Mouse (Mus musculus) right cerebral cortex, postnatal 36 days (tissue): ENCODE data around the gene Pdcd2l.
"Not testable (repeated sequence)": the region's sequence is repeated elsewhere in the genome, so short reads cannot be mapped to it uniquely, and the experiment has no call there.

Source experiments
- DNase-seq, 2 experiments: peaks; one replicate each; pipeline ENCODE4 v3.0.0; 2022; ENCODE audit warnings: low spot score in 2 of 2, mixed read lengths in 1 of 2

Gene Pdcd2l

DNA sequence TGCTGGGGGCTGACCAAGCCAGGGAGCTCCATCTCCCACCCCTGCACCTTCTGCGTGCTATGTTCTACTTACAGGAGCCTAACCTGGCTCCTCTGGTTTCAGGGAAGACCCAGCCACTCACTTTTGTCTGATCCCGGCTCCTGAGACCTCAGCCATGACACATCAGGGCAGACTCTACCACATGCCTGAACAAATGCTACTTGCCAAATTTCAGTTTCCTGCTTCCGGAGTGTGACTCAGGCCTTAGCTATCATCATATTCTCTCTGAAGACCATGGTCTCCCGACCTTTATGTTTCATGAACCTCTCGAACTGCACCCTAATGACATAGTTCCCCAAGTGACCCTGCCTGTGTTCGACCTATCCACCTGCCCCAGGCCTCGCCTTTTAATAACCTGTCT, 16.8 kb upstream of the Pdcd2l start:
- no peak for DNase-seq

- DNase-seq = no peak
Measured at GRCm38 (mm10) chr7:34208027-34208745, 11.7 kb upstream of the Pdcd2l start.

DNA sequence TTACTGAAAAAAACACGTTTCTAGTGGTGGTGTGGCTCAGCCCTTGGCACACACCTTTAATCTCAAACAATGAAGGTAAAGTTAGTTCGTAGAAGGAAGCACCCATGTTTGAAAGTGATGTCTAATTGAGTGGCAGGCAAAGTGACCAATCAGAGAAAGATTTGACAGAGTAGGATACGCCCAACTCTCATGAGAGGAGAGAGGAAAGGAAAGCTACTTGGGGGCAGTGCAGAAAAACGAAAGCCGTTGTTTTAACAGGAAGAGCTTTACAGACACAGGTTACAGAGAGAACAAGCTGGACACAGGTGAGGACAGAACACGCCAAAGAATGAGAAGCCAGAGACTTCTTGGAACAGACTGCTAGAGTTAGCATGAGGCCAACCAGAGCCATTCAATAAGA, 9.9 kb upstream of the Pdcd2l start:
- DNase-seq = no peak

- not testable (repeated sequence) for DNase-seq
Measured at GRCm38 (mm10) chr7:34202147-34202546, 5.7 kb upstream of the Pdcd2l start.

DNA sequence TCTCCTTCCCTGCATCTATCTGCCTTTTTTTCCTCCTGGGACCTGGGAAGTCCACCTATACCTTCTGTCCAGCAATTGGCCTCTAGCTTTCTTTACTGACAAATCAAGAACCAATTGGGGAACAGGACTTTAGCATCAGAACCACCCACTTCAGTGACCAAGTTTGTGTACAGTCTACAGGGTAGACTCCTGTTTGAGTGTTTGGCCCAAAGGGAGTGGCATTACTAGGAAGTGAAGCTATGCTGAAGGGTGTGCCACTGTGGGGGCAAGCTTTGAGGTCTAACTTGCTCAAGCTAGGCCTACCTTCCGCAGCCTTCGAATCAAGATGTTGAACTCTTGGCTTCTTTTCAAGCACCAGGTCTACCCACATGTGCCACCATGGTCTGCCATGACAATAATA, 4.4 kb upstream of the Pdcd2l start:
- no peak for DNase-seq

GRCm38 (mm10) chr7:34198346-34198745, 1.9 kb upstream of the Pdcd2l start:
- no peak for DNase-seq

- no peak for DNase-seq
Measured at GRCm38 (mm10) chr7:34195632-34196031, 829 bp downstream of the Pdcd2l start.

DNA sequence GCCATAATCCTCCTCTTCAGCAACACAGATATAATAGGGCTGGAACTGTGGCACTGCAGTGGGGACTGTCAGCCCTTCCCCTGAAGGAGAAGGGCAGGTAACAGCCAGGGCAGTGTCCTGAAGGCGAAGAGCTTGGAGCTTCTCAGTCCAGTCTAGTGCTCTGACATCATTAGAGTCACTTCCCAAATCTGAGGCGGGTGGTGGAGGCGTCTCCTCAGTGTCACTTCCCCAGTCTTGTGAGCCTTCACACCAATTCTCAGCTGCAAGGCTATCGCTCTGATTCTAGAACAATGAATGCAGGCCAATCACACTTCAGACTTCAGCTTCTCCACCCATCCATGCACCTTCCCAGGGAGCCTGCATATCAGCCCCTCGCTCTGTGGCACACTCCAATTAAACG, 3.6 kb downstream of the Pdcd2l start:
- DNase-seq = no peak

GRCm38 (mm10) chr7:34189376-34189989, 7.0 kb downstream of the Pdcd2l start:
- DNase-seq = no peak

DNA sequence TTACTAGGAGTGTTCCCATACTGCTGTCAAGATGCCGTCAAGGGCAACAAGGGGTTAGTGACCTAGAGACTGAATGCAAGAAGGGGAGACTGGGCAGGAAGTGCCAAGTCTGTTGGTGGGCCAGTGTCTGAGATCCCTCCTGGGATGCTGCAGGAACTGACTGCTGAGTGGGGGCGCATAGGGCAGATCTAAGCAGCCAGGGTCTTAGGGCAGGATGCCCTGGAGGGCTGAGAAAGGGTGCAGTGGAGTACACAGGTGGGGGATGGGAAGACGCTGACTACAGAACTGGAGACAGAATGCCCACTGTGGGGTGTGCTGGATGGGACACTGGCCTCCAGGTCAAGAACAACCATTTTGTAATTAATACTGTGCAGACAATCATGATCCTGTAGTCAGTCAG, 12.7 kb downstream of the Pdcd2l start:
- DNase-seq = no peak

GRCm38 (mm10) chr7:34183356-34183755, 13.1 kb downstream of the Pdcd2l start:
- DNase-seq = no peak

DNA sequence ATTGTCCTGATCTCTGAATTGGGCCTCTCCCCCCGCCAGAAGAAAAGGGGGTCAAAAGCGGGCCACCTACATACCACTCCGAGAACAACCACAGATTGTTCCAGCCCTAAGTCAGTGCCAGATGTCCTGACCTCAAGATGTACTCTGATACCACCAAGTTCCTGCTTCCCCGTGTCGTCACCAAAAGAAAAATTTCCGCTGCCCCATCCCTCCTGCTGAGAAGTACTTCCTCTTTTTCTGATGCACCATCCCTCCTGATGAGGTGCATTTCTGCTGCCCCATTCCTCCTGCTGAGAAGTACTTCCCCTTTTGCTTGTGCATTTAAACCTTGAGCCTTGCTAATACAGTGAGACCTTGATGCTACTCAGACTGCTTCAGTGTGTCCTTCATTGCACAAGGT, 20.2 kb downstream of the Pdcd2l start:
- not testable (repeated sequence) for DNase-seq

- no peak for DNase-seq
Measured at GRCm38 (mm10) chr7:34172251-34172650, 24.2 kb downstream of the Pdcd2l start.

GRCm38 (mm10) chr7:34169454-34169853, 27.0 kb downstream of the Pdcd2l start, which contains the start of gene Uba2:
Gene Uba2 (minus strand): TSS chr7:34169599.
- DNase-seq = no peak

DNA sequence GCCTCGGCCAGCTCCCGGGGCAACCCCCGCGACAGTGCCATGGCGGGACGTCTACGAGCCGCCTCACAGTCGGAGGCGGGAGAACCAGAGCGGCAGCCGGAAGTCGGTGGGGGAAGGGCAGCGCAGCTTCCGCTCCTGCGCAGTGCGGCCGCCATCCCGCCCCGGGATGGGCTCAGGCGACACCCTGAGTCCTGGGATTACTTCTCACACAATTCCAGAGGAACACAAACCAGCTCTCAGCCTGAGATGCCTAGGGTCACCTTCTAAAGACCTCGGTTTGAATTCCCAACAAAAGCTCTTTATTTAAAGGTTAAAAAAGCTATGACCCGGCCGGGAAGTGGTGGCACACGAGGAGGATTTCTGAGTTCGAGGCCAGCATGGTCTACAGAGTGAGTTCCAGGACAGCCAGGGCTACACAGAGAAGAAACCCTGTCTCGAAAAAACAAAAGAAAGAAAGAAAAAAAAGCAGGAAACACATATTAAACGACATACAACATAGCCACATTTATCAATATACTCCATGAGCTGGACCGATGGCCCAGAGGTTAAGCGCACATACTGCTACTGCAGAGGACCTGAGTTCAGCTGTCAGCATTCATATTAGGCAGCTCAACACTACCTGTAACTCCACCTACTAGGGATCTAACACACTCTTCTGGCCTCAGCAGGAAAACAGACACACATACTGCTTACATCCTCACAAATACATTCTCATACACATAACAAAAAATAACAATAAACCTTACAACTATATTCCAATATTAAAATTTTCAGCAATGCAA, 27.8 kb downstream of the Pdcd2l start:
- peak; percentile 88 for DNase-seq

- peak; percentile 16 to 27 for DNase-seq
Measured at GRCm38 (mm10) chr7:34167766-34168469, 28.5 kb downstream of the Pdcd2l start.

DNA sequence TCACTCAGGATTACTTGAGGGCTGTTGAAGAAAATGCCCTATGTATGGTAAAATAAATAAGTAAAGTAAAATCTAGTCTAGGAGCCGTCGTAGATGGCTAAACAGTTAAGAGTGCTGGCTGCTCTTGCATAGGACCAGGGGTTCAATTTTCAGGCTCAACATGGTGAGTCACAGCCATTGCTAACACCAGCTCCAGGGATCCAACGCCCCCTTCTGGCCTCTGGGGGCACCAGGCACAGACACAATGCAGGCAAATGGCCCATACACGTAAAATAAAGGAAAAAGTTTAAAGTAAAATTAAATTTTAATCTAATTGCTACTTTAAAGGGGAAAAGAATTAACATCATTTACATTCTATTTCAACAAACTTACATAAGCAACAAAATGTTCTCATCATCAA, 29.6 kb downstream of the Pdcd2l start:
- no peak for DNase-seq

- DNase-seq = no peak
Measured at GRCm38 (mm10) chr7:34165999-34166398, 30.5 kb downstream of the Pdcd2l start.

DNA sequence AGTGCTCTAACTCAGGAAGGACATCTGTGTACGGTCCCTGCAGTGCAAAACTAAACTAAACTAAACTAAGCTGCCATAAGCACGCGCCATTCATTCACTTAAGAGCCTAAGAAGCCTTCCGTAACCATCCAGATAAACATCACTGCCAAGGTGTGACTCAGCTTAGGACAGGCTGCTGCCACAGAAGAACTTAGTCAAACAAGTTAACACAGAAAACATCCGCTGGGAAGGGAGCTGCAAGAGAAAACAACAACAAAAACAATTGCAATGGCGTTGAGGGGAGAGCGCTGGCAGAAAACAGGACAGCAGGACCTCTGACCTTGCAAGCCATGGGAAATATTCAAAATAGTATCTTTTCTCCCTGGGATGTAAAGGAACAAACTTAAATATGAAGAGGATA, 31.8 kb downstream of the Pdcd2l start:
- no peak for DNase-seq

GRCm38 (mm10) chr7:34159167-34159566, 37.3 kb downstream of the Pdcd2l start:
- no peak for DNase-seq

GRCm38 (mm10) chr7:34157994-34158393, 38.5 kb downstream of the Pdcd2l start:
- DNase-seq = no peak

DNA sequence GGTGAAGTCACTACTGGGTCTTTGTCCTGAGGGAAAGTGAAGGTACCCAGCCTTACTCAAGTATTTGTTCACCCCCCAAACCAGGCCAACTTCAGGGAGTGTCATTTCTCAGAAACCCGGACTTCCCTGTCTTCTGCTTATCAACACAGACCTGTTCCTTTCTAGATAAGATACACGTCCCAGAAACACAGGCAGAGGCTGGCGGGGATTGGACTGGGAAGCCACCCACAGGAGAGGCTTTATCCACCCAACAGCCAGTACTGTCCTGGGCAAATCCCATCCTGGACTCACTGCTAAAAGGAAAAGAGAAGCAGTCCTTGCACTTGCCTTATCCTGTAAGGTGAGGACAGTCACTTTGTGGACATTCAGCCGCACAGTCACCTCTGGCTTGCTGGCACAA, 49.3 kb downstream of the Pdcd2l start:
- no peak for DNase-seq
